Mouse (Mus musculus) liver, adult 2 months (tissue): ENCODE measurements at regions not wholly inside any gene's neighbourhood (a gene's known extent, or its start where the extent isn't known, plus 50 kb on each side); places are given as distances from the start of the nearest gene placed in this dataset.

Source experiments
- DNase-seq: peaks from one replicate; pipeline ENCODE4 v3.0.0-alpha.2; 2011; ENCODE audit warnings: low read depth, low spot score; ENCODE audit errors: extremely low read depth
- H3K27ac ChIP-seq: fragments of 200-500 bp; replicated peaks from 2 replicates; pipeline ENCODE4 v1.5.1; 2012; ENCODE audit warnings: low read depth, mild to moderate bottlenecking, control low read depth, inconsistent platforms, low read length; ENCODE audit not compliant: insufficient read depth
- H3K27me3 ChIP-seq: fragments of 200-500 bp; 2 replicates; pipeline ENCODE4 v1.6.1; 2012; ENCODE audit warnings: mild to moderate bottlenecking, moderate library complexity, low read length, inconsistent platforms; ENCODE audit not compliant: control insufficient read depth, insufficient read depth
- H3K36me3 ChIP-seq: fragments of 200-500 bp; 2 replicates; pipeline ENCODE4 v1.6.1; 2012; ENCODE audit warnings: low read length, inconsistent platforms; ENCODE audit not compliant: control insufficient read depth, insufficient read depth
- H3K4me1 ChIP-seq: fragments of 200-500 bp; 2 replicates; pipeline ENCODE4 v1.6.1; 2011; ENCODE audit warnings: low read length; ENCODE audit not compliant: control insufficient read depth, insufficient read depth
- H3K4me3 ChIP-seq: fragments of 200-500 bp; 2 replicates; pipeline ENCODE4 v1.5.1; 2011; ENCODE audit warnings: low read depth, mild to moderate bottlenecking, control low read depth, low read length, moderate library complexity; ENCODE audit not compliant: insufficient read depth
- H3K79me2 ChIP-seq: fragments of 200-500 bp; 2 replicates; pipeline ENCODE4 v1.6.1; 2012; ENCODE audit warnings: inconsistent platforms, mild to moderate bottlenecking, low read length, moderate library complexity; ENCODE audit not compliant: control insufficient read depth, insufficient read depth
- H3K9ac ChIP-seq: fragments of 200-500 bp; 2 replicates; pipeline ENCODE4 v1.6.1; 2012; ENCODE audit warnings: low read depth, mild to moderate bottlenecking, control low read depth, inconsistent platforms, low read length
- CTCF ChIP-seq: fragments of 200-500 bp; IDR thresholded peaks from 2 replicates; pipeline ENCODE4 v1.5.1; 2011; ENCODE audit warnings: low read depth, low read length, control low read depth
- POLR2A ChIP-seq: fragments of 200-500 bp; IDR thresholded peaks from 2 replicates; pipeline ENCODE4 v1.6.1; 2011; ENCODE audit warnings: low read length, control low read depth; ENCODE audit not compliant: insufficient read depth; ENCODE audit errors: extremely low read depth
- WGBS: fragments of 180-500 bp; shearing (Covaris S2); methylation state at CpG from one replicate; pipeline ENCODE4 v1.1.7; 2018; 5-methylcytosine and 5-hydroxymethylcytosine counted together

DNA sequence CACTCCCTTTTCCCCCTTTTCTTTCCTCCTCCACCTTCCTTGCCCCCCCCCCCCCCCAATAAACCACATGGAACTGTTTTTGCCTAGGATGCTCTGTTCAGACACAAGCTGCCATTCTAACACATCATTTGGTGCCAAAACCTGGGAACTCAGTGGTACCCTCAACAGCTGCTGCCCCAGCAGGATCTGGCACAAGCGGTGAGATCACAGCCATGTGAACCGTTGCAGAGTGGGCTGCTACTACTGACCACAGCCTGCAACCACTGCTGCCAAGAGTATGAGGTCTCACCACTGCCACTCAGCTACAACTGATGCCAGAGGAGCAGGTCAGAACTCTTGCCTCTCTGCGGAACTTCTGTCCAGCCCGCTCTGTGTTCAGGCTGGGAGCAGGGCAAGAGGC lies 206.2 kb downstream of the Pcsk1 start:
- WGBS: 96% methylated on average over 4 of the region's 4 CpGs
- no peak for DNase-seq

DNA sequence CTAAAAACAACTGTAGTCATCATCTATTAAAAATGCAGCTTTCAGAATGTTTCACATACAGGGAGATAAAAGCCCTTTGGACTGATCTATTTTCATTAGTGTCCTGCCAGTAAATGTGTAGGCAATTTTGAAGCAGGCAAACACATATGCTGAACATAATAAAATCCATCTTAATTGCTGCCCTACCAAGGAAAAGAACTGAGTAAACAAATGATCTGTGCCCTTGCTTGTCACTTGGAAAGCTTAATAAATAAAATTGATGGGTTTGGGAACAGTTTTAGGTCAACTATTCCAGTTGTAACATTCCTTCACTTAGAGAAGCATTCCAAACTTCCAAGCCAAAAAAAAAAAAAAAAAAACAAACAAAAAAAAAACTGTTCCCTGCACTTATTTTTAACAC lies 230.2 kb downstream of the Pcsk1 start:
- Histone ChIP-seq H3K4me1 (no peaks in the 10 kb centered on the region), H3K4me3 (no peak overlapping the region), H3K36me3 (no peaks in the 10 kb centered on the region), H3K27me3 (no peaks in the 10 kb centered on the region), H3K27ac (no peak overlapping the region), H3K9ac (no peak overlapping the region), H3K79me2 (no peaks in the 10 kb centered on the region)
- peak; percentile 26 for DNase-seq
- TF ChIP-seq POLR2A (no peak), CTCF (no peak)

More for the DNA sequence above, 206.2 kb downstream of the Pcsk1 start:
- Histone ChIP-seq H3K27ac (no peak overlapping the region), H3K36me3 (no peaks in the 10 kb centered on the region), H3K79me2 (no peaks in the 10 kb centered on the region), H3K4me3 (no peak overlapping the region), H3K9ac (no peak overlapping the region), H3K4me1 (no peaks in the 10 kb centered on the region), H3K27me3 (no peaks in the 10 kb centered on the region)
- TF ChIP-seq POLR2A: no peak
- TF ChIP-seq CTCF: no peak

GRCm38 (mm10) chr13:75320239-75320638 lies 230.6 kb downstream of the Pcsk1 start:
- H3K9ac ChIP-seq: no peak overlapping the region
- no peak for DNase-seq
- no peak for TF ChIP-seq CTCF
- no peak for TF ChIP-seq POLR2A
- no peaks in the 10 kb centered on the region for H3K79me2 ChIP-seq
- H3K27ac ChIP-seq: no peak overlapping the region
- H3K27me3 ChIP-seq: no peaks in the 10 kb centered on the region
- no peaks in the 10 kb centered on the region for H3K4me1 ChIP-seq
- H3K4me3 ChIP-seq: no peak overlapping the region
- no peaks in the 10 kb centered on the region for H3K36me3 ChIP-seq
- 33% methylated on average over 1 of the region's 1 CpGs for WGBS

DNA sequence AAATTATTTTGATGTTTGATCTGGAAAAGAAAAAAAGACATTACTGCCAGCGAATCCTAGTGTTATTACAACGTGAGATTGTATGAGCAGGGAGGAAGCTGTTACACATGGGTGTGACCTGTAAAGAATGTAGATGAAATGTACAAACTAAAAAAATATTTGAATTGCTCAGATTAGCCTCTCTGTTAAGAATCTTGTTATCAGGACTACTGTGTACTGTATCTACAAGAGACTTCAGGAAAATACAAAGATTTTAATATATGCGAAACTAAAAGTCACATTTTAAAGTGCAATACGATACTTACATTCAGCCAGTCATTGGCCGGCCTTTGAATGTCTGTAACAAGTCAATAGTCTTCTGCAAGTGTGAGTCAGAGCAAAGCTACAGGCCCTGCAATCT lies 247.4 kb downstream of the Pcsk1 start:
- Histone ChIP-seq H3K79me2 (no peaks in the 10 kb centered on the region), H3K9ac (no peak overlapping the region), H3K27ac (no peak overlapping the region), H3K27me3 (no peaks in the 10 kb centered on the region), H3K36me3 (no peaks in the 10 kb centered on the region), H3K4me3 (no peak overlapping the region), H3K4me1 (no peaks in the 10 kb centered on the region)
- no peak for DNase-seq
- 85% methylated on average over 5 of the region's 5 CpGs for WGBS
- TF ChIP-seq POLR2A: no peak
- TF ChIP-seq CTCF: no peak

DNA sequence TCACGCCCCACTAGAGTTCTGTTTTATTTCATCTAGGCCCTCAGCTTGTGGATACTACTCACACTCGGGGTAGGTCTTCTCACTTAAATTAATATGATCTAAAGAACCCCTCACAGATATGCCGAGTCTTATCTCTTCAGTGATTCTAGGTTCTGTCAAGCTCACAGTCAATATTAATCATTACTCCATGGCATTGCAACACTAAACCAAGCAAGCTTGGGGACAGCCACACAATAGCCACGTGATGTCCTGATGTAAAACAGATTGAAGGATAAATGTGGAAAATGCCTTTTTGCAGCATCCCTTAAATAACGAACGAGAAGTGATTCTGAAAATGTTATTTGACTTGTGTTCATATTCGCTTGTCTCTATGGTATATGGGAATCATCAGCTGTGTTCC lies 253.8 kb downstream of the Pcsk1 start:
- Histone ChIP-seq H3K36me3 (no peaks in the 10 kb centered on the region), H3K4me1 (peaks cover 4% of the 10 kb centered on the region; the same call in 1 of the 2 replicates), H3K27me3 (no peaks in the 10 kb centered on the region), H3K9ac (no peak overlapping the region), H3K27ac (peak overlapping the region; percentile 63; the same call in 1 of the 2 replicates), H3K4me3 (no peak overlapping the region), H3K79me2 (no peaks in the 10 kb centered on the region)
- TF ChIP-seq CTCF: no peak
- WGBS: 41% methylated on average over 7 of the region's 7 CpGs
- DNase-seq: peak; percentile 90

DNA sequence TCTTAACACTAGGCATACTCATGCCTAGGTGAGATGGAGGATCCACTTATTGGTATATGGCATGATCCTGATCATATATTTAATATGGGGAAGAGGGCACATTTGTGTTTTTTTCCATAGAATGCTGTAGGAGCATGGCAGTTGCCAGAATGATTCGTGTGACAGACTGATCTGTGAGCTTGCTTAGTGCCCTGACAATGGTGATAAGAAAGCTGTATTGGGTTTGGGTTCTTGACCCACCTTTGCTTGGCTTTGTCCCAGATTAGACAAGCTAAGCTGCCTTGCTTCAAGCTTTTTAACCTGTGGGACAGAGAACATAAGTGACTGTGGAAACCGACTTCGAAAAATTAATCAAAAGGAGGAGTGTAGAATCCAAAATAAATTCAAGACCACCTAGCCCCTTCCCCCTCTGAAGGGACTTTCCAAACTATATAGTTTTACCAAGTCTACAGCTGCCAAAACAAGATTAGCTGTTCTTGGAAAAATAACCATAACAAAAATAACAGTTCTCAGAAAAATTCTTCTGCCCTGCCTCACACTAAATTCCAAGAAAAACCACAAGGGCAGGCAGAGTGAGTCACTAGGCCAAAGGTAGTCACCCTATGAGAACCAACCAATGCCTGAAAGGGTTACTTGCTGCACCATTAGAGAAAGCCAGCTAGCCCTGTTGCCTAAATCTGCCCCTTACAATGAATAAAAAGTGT lies 277.2 kb downstream of the Pcsk1 start:
- H3K9ac ChIP-seq: no peak overlapping the region
- no peak overlapping the region for H3K4me3 ChIP-seq
- 0 out of 2 replicates have a peak overlapping the region, but pooled peaks have one; percentile 35 for H3K27ac ChIP-seq
- TF ChIP-seq CTCF: no peak
- no peak for TF ChIP-seq POLR2A
- no peaks in the 10 kb centered on the region for H3K36me3 ChIP-seq
- no peak for DNase-seq
- no peaks in the 10 kb centered on the region for H3K79me2 ChIP-seq
- peaks cover 6% of the 10 kb centered on the region for H3K4me1 ChIP-seq
- 52% methylated on average over 3 of the region's 3 CpGs for WGBS
- no peaks in the 10 kb centered on the region for H3K27me3 ChIP-seq
